Comparison of ENCODE assay signal across 23 mouse cellular contexts in the genomic region with DNA sequence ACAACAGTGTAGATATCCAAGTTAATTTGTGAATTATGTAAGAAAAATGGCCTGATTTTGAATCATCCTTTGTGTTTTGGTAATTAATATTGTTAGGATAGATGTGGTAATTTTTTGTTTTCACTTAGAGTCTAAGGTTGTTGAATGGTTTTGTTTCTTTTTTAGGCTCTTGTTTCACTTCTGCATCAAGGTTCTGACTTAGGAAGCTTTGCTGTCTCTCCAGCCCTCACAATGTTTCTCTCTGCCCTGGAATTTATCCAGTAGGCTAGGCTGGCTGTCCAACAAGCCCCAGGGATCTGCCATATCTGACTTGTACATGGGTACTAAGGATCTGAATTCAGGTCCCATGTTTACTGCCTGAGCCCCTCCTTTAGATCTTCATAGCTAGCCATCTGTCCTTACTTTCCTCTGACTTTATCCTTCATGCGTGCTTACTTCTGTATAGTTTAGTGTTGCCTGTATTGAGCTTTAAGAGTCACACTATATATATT.
"Had no signal": no experiment of that assay in that cellular context is flagged by ENCODE, and none has a peak within 500 bp of the region (broad histone marks: within the 10 kb centered on the region; RNA-seq: fewer than 3 reads in every experiment).

No protein-coding gene starts in this region.

- H3K27ac ChIP-seq: kidney, embryonic 15.5 days; limb, embryonic 12.5 days; limb, embryonic 15.5 days; liver, embryonic 14.5 days; midbrain, embryonic 12.5 days; midbrain, embryonic 15.5 days; neural tube, embryonic 12.5 days; neural tube, embryonic 15.5 days; stomach, postnatal 0 days had no signal

- ATAC-seq: intestine, postnatal 0 days; liver, postnatal 0 days; lung, postnatal 0 days; midbrain, embryonic 15.5 days had no signal

- H3K4me1 ChIP-seq: kidney, embryonic 15.5 days; limb, embryonic 12.5 days; limb, embryonic 15.5 days; midbrain, embryonic 12.5 days; midbrain, embryonic 15.5 days; neural tube, embryonic 12.5 days; neural tube, embryonic 15.5 days had no signal

- DNase-seq: kidney, adult 2 months; kidney, postnatal 10 days; kidney, postnatal 36 days; layer of hippocampus, postnatal 36 days; liver, postnatal 0 days; lung, embryonic 14.5 days; lung, postnatal 36 days; right cerebral cortex, adult 18-20 months; right cerebral cortex, postnatal 14 days; right cerebral cortex, postnatal 4 days; thymus, postnatal 25 days had no signal

- H3K4me3 ChIP-seq: kidney, embryonic 15.5 days; left cerebral cortex, adult 2 months; limb, embryonic 12.5 days; limb, embryonic 15.5 days; midbrain, embryonic 12.5 days; midbrain, embryonic 15.5 days; neural tube, embryonic 12.5 days; neural tube, embryonic 15.5 days had no signal
